Mouse (Mus musculus): Measurements from ENCODE around the gene 1700024P04Rik.
A peak's percentile ranks its signal among the peaks of the same experiment; 100 is the strongest.
"Not testable (repeated sequence)": the region's sequence is repeated elsewhere in the genome, so short reads cannot be mapped to it uniquely, and the experiment has no call there.

1700024P04Rik gene

DNA sequence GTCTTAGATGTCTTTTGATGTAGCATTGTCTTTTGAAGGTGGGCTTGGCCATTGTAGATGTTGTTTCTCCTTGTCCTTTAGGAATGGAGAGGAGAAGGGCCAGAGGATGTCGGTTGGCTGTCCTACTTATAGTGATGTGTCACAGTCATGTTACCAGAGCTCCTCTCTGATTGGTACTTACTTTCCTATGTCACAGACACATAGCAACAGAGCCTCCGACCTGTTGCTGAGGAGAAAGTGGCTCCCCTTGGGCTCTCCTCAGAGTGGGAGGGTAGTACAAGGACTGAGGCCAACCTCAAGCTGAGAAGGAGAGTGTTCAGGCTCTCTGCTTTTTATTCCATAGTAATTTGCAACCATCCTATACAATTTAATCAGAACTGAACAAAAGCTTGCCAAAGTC is at the start of gene 1700024P04Rik:
TSS of gene 1700024P04Rik (minus strand) at position 101 of the 400 bp plus-strand sequence.
- no peak for DNase-seq (ENCODE audit: low read depth, low spot score)

GRCm38 (mm10) chr13:99031223-99032216 is 47.2 kb upstream of the 1700024P04Rik start:
- no peak for DNase-seq (ENCODE audit: low read depth, low spot score)

GRCm38 (mm10) chr13:99030579-99031200 is 46.3 kb upstream of the 1700024P04Rik start:
- DNase-seq (ENCODE audit: low read depth, low spot score) = no peak

DNA sequence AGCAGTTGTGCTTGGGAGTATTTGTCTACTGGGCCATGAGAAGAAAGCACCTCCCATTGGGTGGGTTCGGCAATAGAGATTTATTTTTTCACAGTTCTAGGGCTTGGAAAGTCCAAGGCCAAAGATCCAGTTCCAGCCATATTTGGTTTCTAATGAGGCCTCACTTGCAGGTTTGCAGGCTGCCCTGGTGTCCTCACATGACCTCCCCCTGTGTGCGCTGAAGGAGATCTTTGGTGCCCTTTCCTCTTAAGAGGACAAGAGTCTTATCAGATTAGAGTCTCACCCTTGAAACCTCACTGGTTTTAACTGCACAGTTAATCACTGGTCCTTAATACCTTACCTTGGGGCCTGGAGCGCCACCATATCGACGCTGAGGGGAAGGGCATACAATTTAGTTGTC is 40.9 kb upstream of the 1700024P04Rik start:
- no peak for DNase-seq (ENCODE audit: low read depth, low spot score)

GRCm38 (mm10) chr13:99022036-99022435 is 37.7 kb upstream of the 1700024P04Rik start:
- DNase-seq (ENCODE audit: low read depth, low spot score) = no peak

- peak; percentile 50 for DNase-seq (ENCODE audit: low read depth, low spot score)
Observed at GRCm38 (mm10) chr13:99021181-99021580, 36.8 kb upstream of the 1700024P04Rik start.

DNA sequence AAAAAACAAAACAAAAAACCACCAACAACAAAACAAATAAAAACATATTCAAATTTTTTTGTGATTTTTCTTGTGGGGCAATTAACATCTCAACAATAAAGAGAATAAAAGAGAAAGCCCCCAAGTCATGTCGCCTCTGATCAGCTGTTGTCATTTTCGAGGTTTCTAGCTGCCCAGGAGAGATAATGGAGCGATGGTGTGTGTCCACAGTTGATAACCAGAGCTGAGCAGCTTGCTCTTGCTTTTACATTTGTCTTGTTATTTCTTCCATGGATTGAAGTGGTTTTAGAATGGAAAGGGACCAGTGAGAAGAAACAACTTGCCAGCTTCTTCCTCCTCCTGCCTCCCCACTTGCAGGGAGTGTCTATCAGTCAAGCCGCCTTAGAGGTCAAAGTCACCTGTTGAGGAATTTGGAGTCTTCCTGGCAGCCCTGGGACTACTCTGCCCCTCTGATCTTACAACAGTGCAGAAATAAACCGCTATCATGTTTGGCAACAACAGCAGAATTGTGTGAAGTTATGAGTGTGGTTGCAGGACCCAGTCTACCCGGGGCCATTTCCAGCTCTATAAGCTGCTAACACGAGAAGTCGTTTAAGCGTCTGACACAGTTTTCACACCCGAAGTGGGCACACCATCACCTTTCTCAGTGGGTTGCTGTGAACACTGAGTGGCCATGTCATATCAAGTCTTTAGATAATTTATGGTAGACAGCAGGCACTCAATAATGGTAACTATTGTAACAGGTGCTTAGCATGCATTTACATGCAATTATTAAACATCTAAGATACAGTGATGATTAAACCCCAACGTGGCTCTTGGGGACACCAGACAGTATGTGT is 35.7 kb upstream of the 1700024P04Rik start:
- no peak for DNase-seq (ENCODE audit: low read depth, low spot score)

GRCm38 (mm10) chr13:99018526-99019201 is 34.3 kb upstream of the 1700024P04Rik start:
- peak; percentile 78 for DNase-seq (ENCODE audit: low read depth, low spot score)

DNA sequence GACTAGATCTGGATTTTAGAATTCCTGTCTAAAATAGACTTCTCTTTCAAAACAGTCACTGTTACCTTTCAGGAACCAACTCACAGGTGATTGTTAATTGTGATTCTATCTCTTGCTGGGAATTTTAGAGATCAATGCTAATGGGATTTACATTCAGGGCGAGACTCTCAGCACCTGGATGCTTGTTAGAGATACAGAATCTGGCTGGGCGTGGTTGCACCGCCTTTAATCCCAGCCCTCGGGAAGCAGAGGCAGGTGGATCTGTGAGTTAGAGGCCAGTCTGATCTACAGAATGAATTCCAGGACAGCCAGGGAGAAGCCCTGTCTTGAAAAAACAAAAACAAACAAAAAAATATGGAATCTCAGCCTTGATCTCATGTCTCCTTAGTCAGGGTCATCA is 32.3 kb upstream of the 1700024P04Rik start:
- DNase-seq (ENCODE audit: low read depth, low spot score) = no peak

DNA sequence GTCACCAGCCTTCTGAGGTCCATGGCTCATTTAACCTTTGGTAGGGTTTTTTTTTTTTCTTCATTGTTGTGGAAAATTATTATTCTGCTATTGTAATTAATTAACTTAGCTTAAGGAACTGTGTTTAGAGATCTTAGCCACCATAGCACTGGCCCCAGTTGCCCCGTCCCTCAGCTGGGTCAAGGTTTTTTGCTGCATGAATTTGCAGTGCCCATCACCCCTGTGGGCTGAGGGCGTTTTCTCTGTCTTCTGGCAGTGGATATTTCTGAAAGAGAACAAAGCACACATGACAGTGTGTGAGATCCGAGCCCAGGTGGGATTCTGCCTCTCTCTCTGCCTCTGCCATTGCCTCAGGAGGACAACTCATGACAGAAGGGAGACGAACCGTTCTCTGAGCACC is 28.5 kb upstream of the 1700024P04Rik start:
- DNase-seq (ENCODE audit: low read depth, low spot score) = no peak

GRCm38 (mm10) chr13:99008013-99008412 is 23.6 kb upstream of the 1700024P04Rik start:
- DNase-seq (ENCODE audit: low read depth, low spot score) = no peak

DNA sequence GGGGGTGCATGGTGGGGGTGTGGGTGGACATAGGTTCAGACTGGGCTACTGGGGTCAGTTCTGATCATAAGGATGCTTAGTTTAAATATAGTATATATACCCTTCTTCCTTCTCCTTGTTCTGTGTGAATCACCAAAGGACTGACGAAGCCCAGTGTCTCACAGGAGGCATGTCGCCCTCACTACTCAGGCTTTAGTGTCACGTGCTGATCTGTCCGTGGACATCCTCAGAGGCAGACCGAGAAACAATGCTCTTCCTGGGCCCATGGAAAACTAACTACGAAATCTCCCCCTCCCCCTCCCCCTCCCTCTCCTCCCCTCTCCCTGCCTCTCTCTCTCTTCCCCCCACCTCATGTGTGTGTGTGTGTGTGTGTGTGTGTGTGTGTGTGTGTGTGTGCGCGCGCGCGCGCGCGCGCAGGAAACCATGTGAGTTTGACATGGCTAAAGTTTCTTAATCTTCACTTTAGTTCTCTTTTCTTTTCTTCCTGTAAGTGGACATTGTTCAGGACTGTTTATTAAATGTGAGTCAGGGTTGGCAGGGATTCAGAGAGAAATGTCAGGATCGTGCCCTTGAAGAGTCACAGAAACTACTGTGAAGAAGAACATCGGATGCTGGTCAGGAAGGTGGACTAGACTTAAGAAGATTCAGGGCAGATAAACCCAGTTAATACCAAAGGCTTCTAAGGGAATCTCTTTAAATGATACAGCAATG is 22.2 kb upstream of the 1700024P04Rik start:
- no peak for DNase-seq (ENCODE audit: low read depth, low spot score)

DNA sequence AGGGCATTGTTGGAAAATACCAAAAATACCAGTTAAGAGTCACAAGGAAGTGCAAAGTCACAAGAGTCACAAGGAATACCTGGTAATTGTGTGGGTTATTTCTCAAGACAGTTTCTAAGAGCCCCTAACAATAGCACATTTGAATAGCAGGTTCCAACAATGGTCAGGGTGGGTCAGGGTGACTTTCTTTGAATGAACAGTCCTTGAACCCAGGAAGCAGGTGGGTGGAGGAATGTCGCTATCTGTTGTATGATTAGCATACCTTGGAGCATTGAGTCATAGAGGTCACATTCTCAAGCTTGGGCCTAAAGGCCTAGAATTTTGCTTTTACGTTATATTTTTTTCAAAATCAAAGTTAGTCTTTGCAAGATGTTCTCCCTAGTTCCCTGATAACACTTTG is 17.3 kb upstream of the 1700024P04Rik start:
- DNase-seq (ENCODE audit: low read depth, low spot score) = not testable (repeated sequence)

GRCm38 (mm10) chr13:98997025-98997424 is 12.7 kb upstream of the 1700024P04Rik start:
- no peak for DNase-seq (ENCODE audit: low read depth, low spot score)

DNA sequence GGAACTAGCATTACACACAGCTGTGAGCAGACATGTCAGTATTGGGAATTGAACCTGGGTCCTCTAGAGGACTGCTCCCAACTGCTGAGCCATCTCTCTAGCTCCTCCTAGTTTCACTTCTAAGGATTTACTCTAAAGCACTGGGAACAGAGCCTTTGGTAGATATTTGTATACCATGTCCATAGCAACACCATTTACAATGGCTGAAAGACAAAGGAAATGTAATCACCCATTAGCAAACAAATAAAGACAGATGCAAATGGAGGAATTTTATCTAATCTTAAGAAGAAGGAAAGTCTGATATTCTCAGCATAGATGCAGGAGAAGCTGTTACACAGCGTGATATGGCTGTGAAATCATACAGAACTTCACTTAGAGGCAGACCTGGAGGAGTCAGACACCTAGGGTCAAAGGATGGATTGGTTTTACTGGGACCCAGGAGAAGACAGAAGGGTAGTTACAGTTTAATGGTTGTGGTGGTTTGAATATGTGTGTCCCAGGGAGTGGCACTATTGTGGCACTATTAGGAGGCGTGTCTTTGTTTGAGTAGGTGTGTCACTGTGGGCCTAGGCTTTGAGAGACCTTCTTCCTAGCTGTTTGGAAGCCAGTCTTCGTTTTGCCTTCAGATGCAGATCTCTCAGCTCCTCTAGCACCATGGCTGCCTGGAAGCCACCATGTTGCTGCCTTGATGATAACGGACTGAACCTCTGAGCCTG is 7.1 kb downstream of the 1700024P04Rik start:
- no peak for DNase-seq (ENCODE audit: low read depth, low spot score)

DNA sequence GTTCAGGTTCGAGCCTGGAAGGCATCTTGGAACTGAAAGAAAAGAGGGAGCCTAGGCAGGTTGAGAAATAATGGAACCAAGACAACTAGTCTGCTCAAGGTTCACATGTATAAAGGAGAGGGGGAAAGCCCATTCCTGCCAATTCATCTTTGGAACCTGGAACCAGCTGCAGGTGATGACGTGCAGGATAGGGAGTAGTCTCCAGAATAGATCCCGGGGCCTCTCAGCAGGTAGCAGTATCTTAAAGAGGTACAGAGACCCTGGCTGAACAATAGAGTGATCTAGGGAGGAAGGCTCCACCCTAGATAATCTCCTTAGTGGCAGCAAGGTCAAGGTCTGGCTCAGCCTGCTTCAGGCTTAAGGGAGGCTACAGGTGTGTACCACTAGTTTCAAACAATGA is 8.3 kb downstream of the 1700024P04Rik start:
- DNase-seq (ENCODE audit: low read depth, low spot score) = not testable (repeated sequence)

- no peak for DNase-seq (ENCODE audit: low read depth, low spot score)
Observed at GRCm38 (mm10) chr13:98972090-98972489, 12.3 kb downstream of the 1700024P04Rik start.

GRCm38 (mm10) chr13:98971641-98972040 is 12.7 kb downstream of the 1700024P04Rik start:
- DNase-seq (ENCODE audit: low read depth, low spot score) = no peak

DNA sequence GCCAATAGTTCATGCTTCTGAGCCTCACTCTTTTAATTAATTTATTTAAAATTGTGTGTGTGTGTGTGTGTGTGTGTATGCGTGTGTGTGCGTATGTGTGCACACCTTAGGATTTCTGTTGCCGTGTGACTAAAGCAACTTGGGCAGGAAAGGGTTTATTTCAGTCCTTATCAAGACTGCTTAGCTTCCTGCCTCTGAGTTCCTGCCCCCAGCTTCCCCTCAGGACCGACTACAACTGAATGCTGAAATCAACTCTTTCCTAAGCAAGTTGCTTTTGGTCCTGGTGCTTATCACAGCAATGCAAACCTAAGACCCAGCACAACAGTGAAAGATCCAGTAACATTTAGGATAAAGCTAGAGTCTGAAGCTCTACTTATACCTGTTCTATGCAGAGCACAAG is 15.8 kb downstream of the 1700024P04Rik start:
- DNase-seq (ENCODE audit: low read depth, low spot score) = no peak

- no peak for DNase-seq (ENCODE audit: low read depth, low spot score)
Observed at GRCm38 (mm10) chr13:98967942-98968341, 16.4 kb downstream of the 1700024P04Rik start.

Measured in mesoderm, embryonic 11.5 days (tissue).